Mouse (Mus musculus): ENCODE data around the gene Sae1. TPM values are rescaled to one million over a fixed set of nuclear protein-coding genes. Genes with fewer than 3 reads are reported as not detected.

Sae1 gene
- total RNA-seq, 2 experiments from 2014 or later = 131 to 409 TPM

GRCm38 (mm10) chr7:16286026-16286961 lies 101.3 kb downstream of the Sae1 start, which contains the start of gene Ccdc9:
Gene Ccdc9, minus strand, starts transcription at chr7:16286795.
- peak; percentile 77 for ATAC-seq (replicated peaks; ENCODE audit: poor library complexity, severe bottlenecking)

- ATAC-seq (replicated peaks; ENCODE audit: poor library complexity, severe bottlenecking) = peak; percentile 40
Measured at GRCm38 (mm10) chr7:16285450-16286025, 102.1 kb downstream of the Sae1 start.

GRCm38 (mm10) chr7:16284904-16285303 lies 102.7 kb downstream of the Sae1 start:
- no peak for ATAC-seq (replicated peaks; ENCODE audit: poor library complexity, severe bottlenecking)

DNA sequence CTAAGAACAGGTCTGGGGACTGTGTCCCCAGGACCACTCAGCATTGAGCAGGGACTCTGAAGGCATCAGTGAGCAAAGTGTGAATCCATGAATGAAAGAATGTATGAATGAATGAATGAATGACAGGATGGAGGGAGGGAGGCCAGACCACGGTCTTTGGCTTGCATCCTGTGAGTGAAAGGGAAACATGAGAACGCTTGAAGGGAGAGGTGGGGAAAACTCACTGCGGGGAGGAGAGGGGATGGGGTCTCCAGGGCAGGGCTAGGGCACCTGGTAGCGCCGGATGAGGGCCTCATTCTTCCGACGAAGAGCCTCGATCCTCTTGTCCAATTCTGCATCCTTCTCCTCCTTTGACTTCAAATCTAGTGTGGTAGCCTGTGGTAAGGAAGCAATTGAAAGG lies 103.6 kb downstream of the Sae1 start:
- ATAC-seq (replicated peaks; ENCODE audit: poor library complexity, severe bottlenecking) = no peak

DNA sequence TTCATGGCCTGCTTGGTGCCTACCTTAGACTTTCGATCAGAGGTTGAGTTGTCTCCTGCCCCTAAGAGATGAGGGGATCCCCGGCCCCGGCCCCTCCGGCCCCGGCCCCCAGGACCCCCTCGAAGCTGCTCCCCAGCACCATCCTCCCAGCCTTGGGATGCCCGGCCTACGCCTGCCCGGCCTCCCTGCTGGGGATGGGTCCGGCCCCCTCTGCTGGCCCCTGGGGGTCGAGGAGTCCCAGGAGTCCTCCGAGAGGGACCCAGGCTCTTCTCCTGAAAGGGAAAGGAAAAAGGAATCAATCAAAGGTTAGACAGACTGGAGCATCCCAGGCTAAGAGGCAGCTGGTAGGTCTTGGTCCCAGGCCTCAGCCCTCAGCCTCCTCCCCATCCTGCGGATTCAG lies 105.3 kb downstream of the Sae1 start:
- ATAC-seq (replicated peaks; ENCODE audit: poor library complexity, severe bottlenecking) = no peak

DNA sequence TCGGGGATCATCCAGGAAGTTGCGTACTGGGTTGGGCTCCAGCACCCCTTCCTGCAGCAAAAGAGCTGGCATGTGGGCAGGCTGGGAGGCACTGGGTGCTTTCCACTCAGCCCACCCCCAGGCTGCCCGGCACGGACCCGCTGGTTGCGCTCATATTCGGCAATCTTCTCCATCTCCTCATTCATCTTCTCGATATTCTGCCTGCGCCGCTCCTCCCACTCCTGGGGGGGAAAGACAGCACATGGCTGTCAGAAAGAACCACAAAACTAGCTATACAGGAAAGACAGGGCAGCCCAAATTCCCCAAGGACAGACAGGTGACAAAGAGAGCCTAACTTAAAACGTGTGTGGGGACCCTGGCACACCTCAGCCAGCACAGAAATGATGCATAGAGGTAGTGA lies 106.9 kb downstream of the Sae1 start:
- ATAC-seq (replicated peaks; ENCODE audit: poor library complexity, severe bottlenecking) = no peak

- ATAC-seq (replicated peaks; ENCODE audit: poor library complexity, severe bottlenecking) = peak; percentile 17
Measured at GRCm38 (mm10) chr7:16274922-16275890, 112.4 kb downstream of the Sae1 start.

GRCm38 (mm10) chr7:16273766-16274140 lies 113.9 kb downstream of the Sae1 start:
- ATAC-seq (replicated peaks; ENCODE audit: poor library complexity, severe bottlenecking) = peak; percentile 43

- peak; percentile 79 for ATAC-seq (replicated peaks; ENCODE audit: poor library complexity, severe bottlenecking)
Measured at GRCm38 (mm10) chr7:16273081-16273765, 114.4 kb downstream of the Sae1 start, which contains the start of gene Inafm1. Gene Inafm1, minus strand, starts transcription at chr7:16273617.

- ATAC-seq (replicated peaks; ENCODE audit: poor library complexity, severe bottlenecking) = peak; percentile 51
Measured at GRCm38 (mm10) chr7:16272681-16273080, 114.9 kb downstream of the Sae1 start.

GRCm38 (mm10) chr7:16271139-16271538 lies 116.5 kb downstream of the Sae1 start:
- no peak for ATAC-seq (replicated peaks; ENCODE audit: poor library complexity, severe bottlenecking)

Other genes with a start within 250 kb of the Sae1 start
- not detected in 2 replicates for gene Meis3, start 212.7 kb downstream of the Sae1 start, total RNA-seq (2014; fragmentation: Nextera tagmentation)
- not detected in 2 replicates for gene Meis3, start 212.7 kb downstream of the Sae1 start, total RNA-seq (2017)
- gene Dhx34, start 165.8 kb downstream of the Sae1 start, total RNA-seq (2014; fragmentation: Nextera tagmentation) = 5.5 and 8.7 TPM in 2 replicates
- 4.4 and 9.4 TPM in 2 replicates for gene Dhx34, start 165.8 kb downstream of the Sae1 start, total RNA-seq (2017)
- 0.15 TPM in 1 of 2 replicates, not detected in the other for gene C5ar2, start 143.7 kb downstream of the Sae1 start, total RNA-seq (2014; fragmentation: Nextera tagmentation)
- 0.13 and 0.93 TPM in 2 replicates for gene C5ar2, start 143.7 kb downstream of the Sae1 start, total RNA-seq (2017)
- 0.21 TPM in 1 of 2 replicates, not detected in the other for gene C5ar1, start 128.3 kb downstream of the Sae1 start, total RNA-seq (2014; fragmentation: Nextera tagmentation)
- 0.67 and 1.1 TPM in 2 replicates for gene C5ar1, start 128.3 kb downstream of the Sae1 start, total RNA-seq (2017)
- 13.6 and 14.6 TPM in 2 replicates for gene Inafm1, start 114.2 kb downstream of the Sae1 start, total RNA-seq (2014; fragmentation: Nextera tagmentation)
- gene Inafm1, start 114.2 kb downstream of the Sae1 start, total RNA-seq (2017) = 3.2 and 3.3 TPM in 2 replicates
- 31.7 and 50.9 TPM in 2 replicates for gene Ccdc9, start 101.0 kb downstream of the Sae1 start, total RNA-seq (2014; fragmentation: Nextera tagmentation)
- gene Ccdc9, start 101.0 kb downstream of the Sae1 start, total RNA-seq (2017) = 54.0 and 62.0 TPM in 2 replicates
- gene Bbc3, start 79.4 kb downstream of the Sae1 start, total RNA-seq (2014; fragmentation: Nextera tagmentation) = 0.53 and 1.1 TPM in 2 replicates
- gene Bbc3, start 79.4 kb downstream of the Sae1 start, total RNA-seq (2017) = 1.3 and 2.2 TPM in 2 replicates
- 42.3 and 57.9 TPM in 2 replicates for gene Zc3h4, start 13.1 kb upstream of the Sae1 start, total RNA-seq (2014; fragmentation: Nextera tagmentation)
- 20.9 and 40.7 TPM in 2 replicates for gene Zc3h4, start 13.1 kb upstream of the Sae1 start, total RNA-seq (2017)
- gene Tmem160, start 65.0 kb upstream of the Sae1 start, total RNA-seq (2014; fragmentation: Nextera tagmentation) = 27.5 and 71.6 TPM in 2 replicates
- gene Tmem160, start 65.0 kb upstream of the Sae1 start, total RNA-seq (2017) = 17.2 and 26.2 TPM in 2 replicates
- not detected in 2 replicates for gene Npas1, start 89.9 kb upstream of the Sae1 start, total RNA-seq (2014; fragmentation: Nextera tagmentation)
- not detected in 2 replicates for gene Npas1, start 89.9 kb upstream of the Sae1 start, total RNA-seq (2017)
- 7.6 and 10.9 TPM in 2 replicates for gene Arhgap35, start 227.2 kb upstream of the Sae1 start, total RNA-seq (2014; fragmentation: Nextera tagmentation)
- 6.6 and 7.6 TPM in 2 replicates for gene Arhgap35, start 227.2 kb upstream of the Sae1 start, total RNA-seq (2017)